Mouse (Mus musculus) left cerebral cortex, postnatal 10 days (tissue): ENCODE results near the gene Med21. TPM values are rescaled to one million over a fixed set of nuclear protein-coding genes. Genes with fewer than 3 reads are reported as not detected.

Source experiments
- DNase-seq, 2 experiments: peaks; one replicate each; pipeline ENCODE4 v3.0.0; 2021 to 2022; ENCODE audit warnings: low spot score in 2 of 2, mixed read lengths in 1 of 2; ENCODE audit errors: extremely low spot score in 1 of 2
- intact Hi-C: fragments of 180-260 bp; cut with DNase I; formaldehyde crosslinking; loops from one replicate; pipeline ENCODE4 v1.15.1; 2025
- total RNA-seq, 2 experiments: library from RNA; stranded (reverse); gene quantifications; 2 replicates each; pipeline ENCODE4 v1.2.3; 2021

Gene Med21
- total RNA-seq, 2 experiments from 2014 or later: 39.2 to 44.9 TPM

DNA sequence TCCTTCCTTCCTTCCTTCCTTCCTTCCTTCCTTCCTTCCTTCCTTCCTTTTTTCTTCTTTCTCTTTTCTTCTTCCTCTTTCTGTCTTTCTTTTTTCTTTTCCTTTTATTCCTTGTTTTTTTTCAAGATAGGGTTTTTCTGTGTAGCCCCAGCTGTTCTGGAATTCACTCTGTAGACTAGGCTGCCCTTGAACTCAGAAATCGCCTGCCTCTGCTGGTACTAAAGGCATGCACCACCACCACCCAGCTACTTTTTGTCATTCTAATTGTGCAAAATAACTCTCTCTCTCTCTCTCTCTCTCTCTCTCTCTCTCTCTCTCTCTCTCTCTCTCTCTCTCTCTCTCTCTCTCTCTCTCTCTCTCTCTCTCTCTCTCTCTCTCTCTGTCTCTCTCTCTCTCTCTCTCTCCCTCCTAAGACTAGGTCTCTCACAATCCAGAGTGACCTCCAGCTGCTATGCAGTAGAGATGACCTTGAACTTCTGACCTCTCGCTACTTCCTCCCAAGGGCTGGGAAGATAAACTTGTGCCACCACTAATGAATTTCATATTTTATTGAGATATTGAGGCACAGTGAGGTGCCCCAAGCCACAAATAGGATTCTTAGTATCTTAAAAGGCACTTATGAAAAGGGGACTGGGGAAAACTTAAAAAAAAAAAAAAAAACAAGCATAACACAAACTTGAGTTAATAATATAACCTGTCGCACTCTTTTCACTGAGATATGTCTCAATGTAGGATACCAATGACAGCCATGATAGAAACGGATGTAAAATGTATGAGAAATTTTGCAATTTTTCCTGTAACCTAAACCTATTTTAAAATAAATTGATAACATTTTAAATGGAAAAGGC, 7.4 kb upstream of the Med21 start:
- intact Hi-C loops: no loop called here
- no peak for DNase-seq

DNA sequence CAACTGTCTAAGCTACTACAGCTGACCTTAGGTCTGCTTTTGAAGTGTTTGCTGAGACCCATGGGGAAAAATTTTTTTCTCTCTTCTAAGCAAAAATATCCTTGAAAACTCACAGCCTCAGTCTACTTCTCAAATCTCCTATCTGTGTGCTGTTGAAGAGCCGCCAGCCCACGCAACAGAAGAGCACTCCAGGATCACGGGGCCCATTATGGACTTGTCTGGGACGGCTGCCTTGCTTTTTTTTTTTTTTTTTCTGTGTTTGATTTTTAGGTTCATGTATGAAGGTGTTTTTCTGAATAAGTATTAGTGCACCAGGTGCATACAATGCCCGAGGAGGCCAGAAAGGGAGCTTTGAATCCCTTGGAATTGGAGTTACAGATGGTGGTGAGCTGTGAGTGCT, 5.9 kb upstream of the Med21 start:
- DNase-seq: no peak
- intact Hi-C loops: no loop called here

DNA sequence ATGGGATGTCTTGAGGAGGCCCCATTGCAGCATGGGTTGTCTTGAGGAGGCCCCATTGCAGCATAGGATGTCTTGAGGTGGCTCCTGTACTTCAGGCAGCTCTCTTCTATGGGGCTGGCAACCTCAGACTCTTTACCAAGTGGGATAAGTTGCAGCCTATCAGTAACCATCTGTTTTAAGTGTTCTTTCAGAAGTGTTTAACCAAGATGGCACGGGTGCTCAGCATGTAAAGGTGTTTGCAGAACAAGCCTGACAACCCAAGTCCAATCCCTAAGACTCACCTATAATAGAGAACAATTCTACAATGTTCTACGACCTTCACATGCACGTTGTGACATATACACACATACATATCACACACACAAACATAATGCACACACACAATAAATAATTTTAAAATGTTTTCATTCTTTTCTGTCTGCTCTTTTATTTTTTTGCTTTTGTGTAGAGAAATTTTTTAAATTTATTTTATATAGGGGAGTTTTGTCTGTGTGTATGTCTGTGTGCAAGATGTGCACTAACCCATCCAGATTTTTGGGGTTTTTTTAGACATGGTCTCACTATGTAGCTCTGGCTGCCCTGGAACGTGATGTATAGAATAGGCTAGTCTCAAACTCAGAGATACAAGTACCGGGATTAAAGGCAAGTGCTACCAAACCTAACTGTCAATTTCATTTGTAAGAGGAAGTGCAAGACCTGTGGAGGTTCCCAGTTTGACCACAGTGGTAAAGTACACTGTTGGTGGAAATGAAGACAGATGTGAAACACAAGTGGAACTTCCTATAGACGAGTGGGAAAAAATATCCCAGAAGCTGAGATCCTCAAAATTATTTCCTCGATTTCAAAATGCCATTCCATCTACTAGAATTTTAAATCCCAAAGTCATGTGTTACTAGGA, 2.0 kb upstream of the Med21 start:
- intact Hi-C loops: no loop called here
- DNase-seq: no peak

DNA sequence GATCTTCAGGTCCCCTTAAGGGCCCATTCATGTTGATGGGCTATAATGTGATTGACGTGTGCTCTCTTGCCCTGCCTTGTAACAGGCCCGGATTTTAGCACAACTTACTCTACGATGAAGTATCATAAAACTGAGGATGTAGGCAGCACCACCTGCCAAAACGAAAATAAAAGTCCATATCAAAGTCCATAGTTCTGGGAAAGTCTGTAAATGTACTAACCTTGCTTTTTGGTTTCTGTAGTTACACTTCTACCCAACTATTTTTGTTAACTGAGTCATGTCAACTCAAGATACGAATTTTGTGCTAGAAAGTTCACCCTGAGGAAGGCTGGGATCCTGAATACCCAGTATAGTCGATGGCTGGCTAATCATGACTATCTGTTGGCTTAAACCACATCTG, 1.4 kb upstream of the Med21 start:
- no peak for DNase-seq
- intact Hi-C loops: no loop called here

DNA sequence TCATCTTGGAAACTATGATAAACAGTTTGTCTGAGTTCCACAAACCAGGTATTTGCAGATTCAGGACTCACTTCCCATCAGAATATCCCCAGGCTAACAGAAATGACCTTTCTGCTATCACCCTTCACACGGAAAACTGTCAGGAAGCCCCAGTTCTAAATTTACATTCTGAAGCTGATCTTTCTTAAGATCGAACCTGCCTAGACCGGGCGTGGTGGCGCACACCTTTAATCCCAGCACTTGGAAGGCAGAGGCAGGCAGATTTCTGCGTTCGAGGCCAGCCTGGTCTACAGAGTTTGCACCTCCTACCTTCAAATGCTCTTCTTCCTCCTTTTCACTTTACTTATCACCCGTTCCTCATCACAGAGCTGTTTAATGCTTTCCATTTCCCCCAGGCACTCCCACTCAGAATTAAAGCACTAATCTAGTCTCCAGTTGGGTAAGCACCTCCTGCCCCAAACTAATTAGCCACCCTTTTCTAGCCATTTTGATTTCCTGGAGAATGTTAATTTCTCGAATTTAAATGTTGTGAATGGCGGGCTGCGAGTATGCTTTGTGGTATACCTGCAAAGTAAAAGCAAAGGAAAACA, 631 bp upstream of the Med21 start:
- DNase-seq: no peak
- intact Hi-C loops: no loop called here

DNA sequence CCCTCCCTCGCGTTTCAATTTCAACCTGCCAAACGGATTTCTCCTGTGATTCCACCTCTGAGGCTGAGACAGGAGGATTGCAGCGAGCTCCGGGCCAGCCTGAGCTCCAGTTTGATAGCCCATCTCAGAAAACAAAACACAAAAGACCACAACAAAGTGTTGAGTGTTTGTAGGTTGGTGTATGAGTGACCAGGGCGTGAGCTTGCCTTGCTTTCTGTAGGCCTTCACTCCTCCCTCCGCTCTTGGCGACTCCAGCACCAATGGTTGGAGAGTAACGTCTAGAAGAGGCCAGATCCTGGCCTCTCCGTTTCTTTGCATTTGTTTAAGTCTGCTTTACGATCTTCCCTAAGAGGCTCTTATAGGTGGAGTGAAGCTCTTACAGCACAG, 830 bp downstream of the Med21 start:
- no peak for DNase-seq
- intact Hi-C loops: no loop called here

DNA sequence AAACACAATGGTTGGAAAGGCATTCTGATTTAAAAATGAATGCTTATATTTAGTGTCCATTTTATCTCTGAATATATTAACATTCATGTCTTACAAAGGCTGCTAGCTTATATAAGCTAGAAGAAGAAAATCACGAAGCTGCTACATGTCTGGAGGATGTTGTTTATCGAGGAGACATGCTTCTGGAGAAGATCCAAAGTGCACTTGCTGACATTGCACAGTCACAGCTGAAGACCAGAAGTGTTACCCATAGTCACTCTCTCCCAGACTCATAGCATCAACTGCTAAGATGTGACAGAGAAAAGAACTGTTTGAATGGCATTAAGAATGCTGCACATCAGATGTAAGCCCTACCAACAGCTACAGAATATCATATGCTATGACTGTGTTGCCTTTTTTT, 7.7 kb downstream of the Med21 start:
- DNase-seq: no peak
- intact Hi-C loops: no loop called here

DNA sequence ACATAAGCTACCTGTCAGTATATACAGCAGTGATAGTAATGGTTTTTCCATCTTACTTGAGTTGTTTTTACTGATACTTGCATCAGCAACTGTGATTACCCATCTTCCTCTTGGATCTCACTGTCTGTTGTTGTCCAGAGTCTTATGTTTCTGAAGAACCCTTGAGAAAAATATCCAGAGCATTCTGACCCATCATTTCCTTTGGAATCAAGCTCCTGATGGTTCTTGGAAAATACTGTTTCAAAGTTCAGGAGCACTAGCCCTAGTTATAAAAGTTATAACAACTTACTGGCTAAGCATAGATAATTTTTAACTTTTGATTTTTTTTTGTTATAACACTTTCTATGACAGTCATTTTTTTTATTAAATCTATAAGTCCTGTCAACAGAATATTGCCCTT, 9.1 kb downstream of the Med21 start:
- intact Hi-C loops: no loop called here
- DNase-seq: no peak

DNA sequence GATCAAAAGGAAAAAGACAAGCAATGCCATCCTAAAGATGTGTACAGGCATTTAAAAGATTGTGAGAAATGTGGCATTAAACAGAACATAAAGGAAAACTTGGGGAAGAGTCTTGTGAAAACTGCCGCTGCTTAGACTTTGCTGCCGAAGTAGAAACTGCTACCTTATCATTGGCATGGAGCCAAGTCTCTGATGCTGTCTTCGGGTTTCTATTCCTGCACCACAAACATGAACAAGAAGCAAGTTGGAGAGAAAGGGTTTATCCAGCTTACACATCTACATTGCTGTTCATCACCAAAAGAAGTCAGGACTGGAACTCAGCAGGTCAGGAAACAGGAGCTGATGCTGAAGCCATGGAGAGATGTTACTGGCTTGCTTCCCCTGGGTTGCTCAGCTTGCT, 10.8 kb downstream of the Med21 start:
- intact Hi-C loops: no loop called here
- no peak for DNase-seq

DNA sequence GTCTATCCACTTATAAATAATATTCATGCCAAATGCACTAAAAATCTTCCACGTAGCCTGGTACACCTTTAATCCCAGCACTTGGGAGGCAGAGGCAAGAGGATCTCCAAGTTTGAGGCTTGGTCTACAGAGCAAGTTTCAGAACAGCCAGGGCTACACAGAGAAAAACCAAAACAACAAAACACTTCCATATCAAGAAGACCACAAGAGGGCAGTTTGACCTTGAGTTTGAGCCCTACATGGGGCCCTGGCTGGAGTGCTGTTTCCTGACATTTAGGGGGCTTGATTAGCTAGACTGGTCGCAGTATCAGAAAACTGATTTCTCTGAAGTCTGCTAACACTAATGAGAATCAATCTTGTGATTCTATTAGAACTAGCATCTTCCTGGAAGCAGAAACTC, 18.2 kb downstream of the Med21 start:
- DNase-seq: no peak
- intact Hi-C loops: loop anchor here (5.0 kb wide), 1 partner anchor 102 kb away; no protein-coding TSS in a partner anchor

DNA sequence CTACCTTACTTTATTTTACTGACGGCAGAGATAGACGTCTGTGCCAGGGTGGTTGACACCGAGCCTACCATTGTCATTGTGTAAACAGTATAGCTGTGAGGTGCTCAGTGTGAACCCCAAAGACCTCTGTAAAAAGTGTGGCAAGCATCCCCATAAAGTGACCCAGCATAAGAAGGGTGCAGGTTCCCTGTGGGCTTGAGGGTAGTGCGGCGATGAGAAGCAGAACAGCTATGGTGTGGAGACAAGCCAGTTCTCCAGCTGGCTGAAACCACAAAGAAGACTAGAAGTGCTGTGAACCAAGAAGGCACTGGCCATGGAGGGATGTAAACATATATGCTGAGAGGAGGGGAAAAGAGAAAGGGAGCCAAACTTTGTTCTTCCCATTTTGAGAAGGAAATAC, 19.3 kb downstream of the Med21 start:
- intact Hi-C loops: loop anchor here (5.0 kb wide), 1 partner anchor 101 kb away; no protein-coding TSS in a partner anchor
- DNase-seq: no peak

DNA sequence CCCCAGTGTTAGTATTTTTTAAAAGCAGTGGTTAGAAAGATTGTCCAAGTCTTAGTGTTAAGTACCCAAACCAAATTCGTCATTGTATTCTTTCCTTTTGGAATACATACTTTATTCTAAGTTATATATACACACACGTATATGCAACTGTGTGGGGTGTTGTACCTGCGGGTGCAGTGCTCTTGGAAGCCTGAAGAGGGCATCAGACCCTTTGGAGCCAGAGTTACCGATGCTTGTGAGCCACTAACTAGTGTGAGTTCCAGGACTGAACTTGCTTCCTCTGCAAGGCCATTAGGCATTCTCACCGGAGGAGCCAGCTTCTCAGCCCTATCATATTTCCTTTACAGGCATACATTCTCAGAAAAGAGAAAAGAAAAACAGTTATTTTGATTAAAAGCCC, 20.3 kb downstream of the Med21 start:
- DNase-seq: peak in 1 of 2 experiments; percentile 34
- intact Hi-C loops: loop anchor here (5.0 kb wide), 1 partner anchor 100 kb away; no protein-coding TSS in a partner anchor

DNA sequence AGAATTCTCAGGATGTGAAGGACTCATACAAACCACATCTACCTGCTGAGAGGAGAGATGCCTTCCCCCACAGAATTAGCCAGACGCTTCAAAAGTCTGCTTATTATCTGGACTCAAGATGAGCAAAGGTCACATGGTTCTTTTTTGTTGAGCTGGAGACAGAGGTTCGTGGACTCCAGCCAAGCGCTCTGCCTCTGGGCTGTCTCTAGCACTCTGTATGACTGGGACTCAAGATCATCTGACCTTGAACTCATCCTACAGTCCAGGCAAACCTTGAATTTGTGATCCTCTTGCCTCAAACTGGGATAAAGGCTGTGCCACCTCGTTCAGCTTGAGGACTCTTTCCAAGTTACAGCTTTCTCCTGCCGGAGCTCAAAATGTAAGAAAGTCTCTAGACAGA, 21.8 kb downstream of the Med21 start:
- no peak for DNase-seq
- intact Hi-C loops: loop anchor here (5.0 kb wide), 1 partner anchor 98 kb away; no protein-coding TSS in a partner anchor

DNA sequence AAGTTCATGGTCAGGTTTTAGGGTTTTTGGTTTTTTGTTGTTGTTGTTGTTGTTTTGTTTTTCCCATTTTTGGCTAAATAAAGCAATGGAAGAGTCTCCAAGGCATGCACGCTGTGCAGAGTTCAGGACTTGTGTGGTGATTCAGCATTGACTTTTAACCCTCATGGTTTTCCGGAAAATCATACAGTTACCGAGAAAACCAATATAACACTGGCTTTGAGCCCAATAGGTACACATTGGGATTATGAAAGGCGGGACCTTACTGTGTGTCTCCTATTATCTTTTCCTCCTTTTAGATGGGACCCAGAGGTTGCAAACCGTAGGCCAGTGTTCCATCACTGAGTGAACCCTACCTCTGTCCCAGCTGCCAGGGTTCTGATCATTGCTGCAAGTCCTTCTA, 22.6 kb downstream of the Med21 start:
- intact Hi-C loops: loop anchor here (5.0 kb wide), 1 partner anchor 97 kb away; no protein-coding TSS in a partner anchor
- no peak for DNase-seq

DNA sequence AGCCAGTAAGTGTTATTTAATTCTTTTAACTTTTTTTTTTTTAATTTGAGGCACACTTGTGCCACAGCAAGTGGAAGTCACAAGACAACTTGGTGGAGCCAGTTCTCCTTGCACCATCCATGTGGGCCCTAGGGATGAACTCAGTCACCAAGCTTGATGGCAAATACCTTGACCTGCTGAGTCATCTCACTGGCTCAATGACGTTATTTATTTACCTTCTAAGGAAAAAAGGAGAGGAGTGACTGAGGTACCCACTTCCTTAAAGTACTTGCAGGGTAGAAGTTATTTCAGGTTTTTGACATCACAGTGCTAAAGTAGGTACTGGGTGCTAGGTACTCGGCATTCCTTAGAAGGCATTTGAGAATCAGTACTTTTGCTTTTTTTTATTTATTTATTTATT, 23.1 kb downstream of the Med21 start:
- no peak for DNase-seq
- intact Hi-C loops: no loop called here

DNA sequence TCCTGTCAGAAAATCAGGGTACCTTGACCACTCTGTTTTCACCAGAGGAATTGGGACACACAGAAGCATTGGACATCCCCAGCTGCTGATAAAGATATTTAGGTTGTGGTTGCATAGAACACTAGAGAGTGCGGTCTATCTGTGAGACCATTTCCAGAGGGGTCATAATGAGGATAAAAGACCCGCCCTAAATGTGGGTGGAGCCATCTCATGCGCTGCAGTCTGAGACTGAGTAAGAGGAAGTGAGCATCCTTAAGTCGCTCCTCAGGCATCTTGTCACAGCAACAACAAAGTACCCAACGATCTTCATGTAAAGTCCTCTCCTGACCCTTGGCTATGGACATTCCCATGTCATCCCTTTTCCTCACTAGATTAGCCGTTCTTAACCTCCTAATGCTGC, 24.5 kb downstream of the Med21 start:
- intact Hi-C loops: no loop called here
- DNase-seq: no peak

DNA sequence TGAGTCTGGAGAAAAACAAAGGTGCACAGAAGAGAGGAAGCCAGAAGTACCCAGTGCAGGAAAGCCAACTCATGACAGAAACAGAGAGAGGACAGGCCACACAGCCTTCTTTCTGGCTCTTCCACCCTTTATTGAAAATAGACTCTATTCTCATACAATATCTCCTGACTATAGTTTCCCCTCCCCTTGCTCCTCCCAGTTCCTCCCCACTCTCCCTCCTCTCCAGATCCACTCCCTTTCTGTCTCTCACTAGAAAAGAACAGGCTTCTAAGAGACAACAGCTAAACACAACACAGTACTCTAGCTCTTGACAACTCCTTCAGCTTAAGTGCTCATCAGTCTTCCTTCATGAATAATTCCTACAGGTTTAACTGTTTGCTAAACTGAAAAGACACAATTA, 26.3 kb downstream of the Med21 start:
- intact Hi-C loops: no loop called here
- no peak for DNase-seq

DNA sequence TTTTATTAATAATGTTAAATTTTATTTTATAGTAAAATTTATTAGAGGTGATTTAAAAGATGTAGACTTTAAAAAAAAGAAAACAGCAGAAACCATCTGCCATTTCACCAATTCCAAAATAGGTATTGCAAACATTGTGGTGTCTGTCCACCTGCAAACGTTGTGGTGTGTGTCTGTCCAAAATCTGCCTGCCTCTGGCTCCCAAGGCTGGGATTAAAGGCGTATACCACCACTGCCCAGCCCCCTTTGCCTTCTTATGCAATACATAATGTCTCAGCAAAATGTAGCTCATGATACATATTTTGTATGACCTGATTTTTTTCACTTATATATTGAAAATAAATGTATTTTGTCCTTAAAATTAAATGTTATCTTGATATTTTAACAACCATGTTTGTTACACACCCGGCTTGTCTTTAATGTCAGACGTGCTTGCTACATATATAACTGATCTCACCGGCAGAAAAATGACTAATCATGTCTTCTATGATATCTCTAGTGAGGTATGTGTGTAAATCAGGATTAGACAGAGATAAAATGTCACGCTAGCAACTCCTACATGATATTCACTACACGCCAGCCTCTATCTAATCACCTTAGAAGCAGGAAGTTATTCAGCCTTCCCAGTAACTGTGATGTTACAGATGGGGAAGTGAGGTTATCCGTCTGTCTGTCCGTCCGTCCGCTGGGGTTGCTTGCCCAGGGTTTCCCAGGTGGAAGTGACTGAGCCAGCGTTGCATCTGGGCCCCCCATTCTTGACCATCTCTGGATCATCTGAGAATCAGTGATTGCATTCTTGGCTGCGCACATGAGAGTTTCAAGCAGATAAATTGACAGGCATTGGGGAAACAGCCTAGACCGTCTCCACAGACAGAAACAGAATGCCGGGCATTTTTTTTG, 28.9 kb downstream of the Med21 start:
- no peak for DNase-seq
- intact Hi-C loops: no loop called here

DNA sequence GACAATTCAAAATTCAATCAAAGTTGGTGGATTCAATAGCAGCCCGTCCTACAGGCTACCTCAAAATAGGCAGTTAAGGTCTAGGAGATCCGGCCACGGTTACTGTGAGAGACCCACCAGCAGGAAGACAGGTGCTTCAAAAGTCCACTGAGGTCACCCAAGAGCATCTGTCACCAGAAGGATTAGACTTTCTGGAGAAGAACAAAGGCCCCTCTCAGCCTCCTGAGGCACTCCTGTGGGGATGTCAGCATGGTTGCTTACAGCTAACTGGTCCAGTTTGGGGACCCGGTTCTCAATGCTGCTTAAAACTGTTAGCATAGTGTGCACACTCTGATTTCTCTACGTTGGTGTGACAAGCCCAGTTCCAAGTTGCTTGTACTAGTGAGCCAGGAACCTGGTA, 29.8 kb downstream of the Med21 start:
- DNase-seq: no peak
- intact Hi-C loops: no loop called here
